Mouse (Mus musculus) CH12.LX (cell line): Measurements from ENCODE around the gene Arsb.

Experiments
- KAT2A ChIP-seq: IDR thresholded peaks from 2 replicates; pipeline ENCODE4 v1.6.1; 2012; ENCODE audit warnings: low read length, improper control_type of control experiment, inconsistent platforms; ENCODE audit not compliant: insufficient replicate concordance
- SMC3 ChIP-seq: IDR thresholded peaks from 2 replicates; pipeline ENCODE4 v1.6.1; 2011; ENCODE audit warnings: low read depth, low read length, improper control_type of control experiment
- ZKSCAN1 ChIP-seq: IDR thresholded peaks from 2 replicates; pipeline ENCODE4 v1.6.1; 2012; ENCODE audit warnings: low read depth, inconsistent platforms, low read length, improper control_type of control experiment, borderline replicate concordance

GRCm38 (mm10) chr13:93762879-93763278 lies 8.6 kb upstream of the Arsb start:
- TF ChIP-seq SMC3 (no peak), KAT2A (no peak), ZKSCAN1 (no peak)
